Mouse (Mus musculus): ENCODE results near the gene Cnnm1. TPM values are rescaled to one million over a fixed set of nuclear protein-coding genes. Genes with fewer than 3 reads are reported as not detected.

Gene Cnnm1
- total RNA-seq, 1 experiment, result 2.6 TPM

DNA sequence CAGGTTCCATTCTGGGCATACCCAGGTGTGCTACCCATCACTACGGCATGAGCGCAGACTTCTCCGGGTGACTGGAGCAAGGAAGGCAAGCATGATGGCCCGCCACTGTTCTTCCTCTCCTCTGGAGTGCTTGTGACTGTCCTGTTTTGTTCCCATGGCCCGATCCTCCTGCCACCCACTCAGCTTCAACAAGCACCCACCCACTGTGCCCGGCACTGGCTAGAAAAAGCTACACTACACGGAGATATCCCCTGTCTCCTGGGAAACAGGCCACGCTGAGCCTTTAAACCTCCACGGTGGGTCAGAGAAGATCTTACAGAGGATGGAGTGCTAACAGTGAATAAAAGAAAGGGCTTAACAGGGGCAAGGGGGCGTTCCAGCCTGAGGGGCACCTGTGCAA, 79.0 kb downstream of the Cnnm1 start:
- peaks cover 34% of the 10 kb centered on the region for H3K36me3 ChIP-seq (ENCODE audit: control insufficient read depth, insufficient read depth, low read length, poor library complexity, severe bottlenecking)
- H3K4me1 ChIP-seq (ENCODE audit: control insufficient read depth in 2 of 2, insufficient read depth in 2 of 2, low read length in 2 of 2, poor library complexity in 1 of 2), result peaks cover 18 to 22% of the 10 kb centered on the region in 2 experiments
- H3K4me3 ChIP-seq (ENCODE audit: insufficient read depth in 1 of 2, low read depth in 1 of 2, low read length in 2 of 2, poor library complexity in 1 of 2, severe bottlenecking in 1 of 2), result no peak overlapping the region
- no peak for DNase-seq (ENCODE audit: low read depth, low spot score)
- H3K9ac ChIP-seq (ENCODE audit: insufficient read depth, low read depth, low read length, poor library complexity, severe bottlenecking), result no peak overlapping the region
- H3K9me3 ChIP-seq (ENCODE audit: control insufficient read depth, insufficient read depth, low read depth, low read length), result no peaks in the 10 kb centered on the region
- H3K27ac ChIP-seq (ENCODE audit: insufficient read depth, low read depth, low read length, poor library complexity, severe bottlenecking), result no peak overlapping the region
- no peak for TF ChIP-seq MAFK (IDR thresholded peaks at IDR 0.05; ENCODE audit: insufficient read depth, low read depth, low read length)
- no peak for TF ChIP-seq CHD2 (IDR thresholded peaks at IDR 0.05; ENCODE audit: low read depth, low read length)
- no peak for TF ChIP-seq HCFC1 (IDR thresholded peaks at IDR 0.05; ENCODE audit: borderline replicate concordance, insufficient read depth, low read length)
- TF ChIP-seq ZC3H11A (IDR thresholded peaks at IDR 0.05; ENCODE audit: borderline replicate concordance, low read depth, low read length), result no peak
- TF ChIP-seq ZNF384 (IDR thresholded peaks at IDR 0.05; ENCODE audit: low read depth, low read length), result no peak
- in situ Hi-C loops (cut with MboI; ENCODE audit: low sequenced_read_pairs in 2 of 2, unreplicated experiment in 2 of 2), result no loop called here

DNA sequence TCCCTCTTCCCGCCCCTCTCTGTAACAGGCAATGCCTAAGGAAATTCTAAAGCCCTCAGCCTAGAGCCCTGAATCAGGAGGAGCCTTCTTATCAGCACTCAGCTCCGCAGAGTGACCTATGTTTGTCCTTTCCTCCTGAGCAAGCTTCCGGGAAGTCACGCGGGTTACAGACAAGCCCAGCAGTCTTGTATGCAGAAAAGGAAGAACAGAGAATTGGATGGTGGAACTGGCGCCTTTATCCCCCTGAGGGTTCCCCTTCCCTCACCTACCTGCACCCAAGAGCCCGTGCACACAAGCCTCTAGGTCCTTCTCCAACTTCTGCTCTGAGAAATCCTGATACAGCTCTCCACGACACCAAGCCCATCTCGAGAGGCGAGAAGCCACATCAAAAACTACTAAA, 80.2 kb downstream of the Cnnm1 start:
- in situ Hi-C loops (cut with MboI; ENCODE audit: low sequenced_read_pairs in 2 of 2, unreplicated experiment in 2 of 2), result no loop called here
- Histone ChIP-seq H3K27ac (ENCODE audit: insufficient read depth, low read depth, low read length, poor library complexity, severe bottlenecking) (peak overlapping the region; percentile 52; the same call in 1 of the 2 replicates), H3K9me3 (ENCODE audit: control insufficient read depth, insufficient read depth, low read depth, low read length) (no peaks in the 10 kb centered on the region), H3K4me3 (ENCODE audit: insufficient read depth in 1 of 2, low read depth in 1 of 2, low read length in 2 of 2, poor library complexity in 1 of 2, severe bottlenecking in 1 of 2) (peak overlapping the region; percentile 43 to 56), H3K9ac (ENCODE audit: insufficient read depth, low read depth, low read length, poor library complexity, severe bottlenecking) (peak overlapping the region; percentile 29; the same call in 1 of the 2 replicates), H3K36me3 (ENCODE audit: control insufficient read depth, insufficient read depth, low read length, poor library complexity, severe bottlenecking) (peaks cover 27% of the 10 kb centered on the region), H3K4me1 (ENCODE audit: control insufficient read depth in 2 of 2, insufficient read depth in 2 of 2, low read length in 2 of 2, poor library complexity in 1 of 2) (peaks cover 22% of the 10 kb centered on the region in 2 experiments)
- DNase-seq (ENCODE audit: low read depth, low spot score), result peak; percentile 65
- TF ChIP-seq ZNF384 (IDR thresholded peaks at IDR 0.05; ENCODE audit: low read depth, low read length) (no peak), ZC3H11A (IDR thresholded peaks at IDR 0.05; ENCODE audit: borderline replicate concordance, low read depth, low read length) (no peak), HCFC1 (IDR thresholded peaks at IDR 0.05; ENCODE audit: borderline replicate concordance, insufficient read depth, low read length) (no peak), CHD2 (IDR thresholded peaks at IDR 0.05; ENCODE audit: low read depth, low read length) (no peak), MAFK (IDR thresholded peaks at IDR 0.05; ENCODE audit: insufficient read depth, low read depth, low read length) (no peak)

DNA sequence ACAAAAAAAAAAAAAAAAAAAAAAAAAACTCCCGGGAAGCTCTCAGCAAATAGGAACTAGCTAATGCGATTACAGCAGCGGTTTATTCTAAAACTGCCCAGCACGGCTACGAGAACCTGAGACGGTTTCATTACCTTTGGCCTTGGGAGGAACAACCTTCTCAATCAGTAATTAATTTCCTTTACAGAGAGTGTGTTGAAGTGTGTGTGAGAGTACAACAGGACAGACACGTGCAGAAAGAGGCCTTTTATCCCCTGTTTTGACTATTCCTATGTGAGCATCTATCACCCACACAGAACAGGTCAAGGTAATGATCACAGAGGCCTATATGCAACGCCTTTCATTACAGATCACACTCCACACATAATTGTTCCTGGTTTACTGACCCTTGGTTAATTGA, 81.1 kb downstream of the Cnnm1 start:
- in situ Hi-C loops (cut with MboI; ENCODE audit: low sequenced_read_pairs in 2 of 2, unreplicated experiment in 2 of 2), result no loop called here
- Histone ChIP-seq H3K9me3 (ENCODE audit: control insufficient read depth, insufficient read depth, low read depth, low read length) (no peaks in the 10 kb centered on the region), H3K4me3 (ENCODE audit: insufficient read depth in 1 of 2, low read depth in 1 of 2, low read length in 2 of 2, poor library complexity in 1 of 2, severe bottlenecking in 1 of 2) (peak overlapping the region; percentile 43 to 56; a peak in 3 of 4 replicates), H3K27ac (ENCODE audit: insufficient read depth, low read depth, low read length, poor library complexity, severe bottlenecking) (no peak overlapping the region), H3K4me1 (ENCODE audit: control insufficient read depth in 2 of 2, insufficient read depth in 2 of 2, low read length in 2 of 2, poor library complexity in 1 of 2) (peaks cover 19 to 22% of the 10 kb centered on the region in 2 experiments), H3K36me3 (ENCODE audit: control insufficient read depth, insufficient read depth, low read length, poor library complexity, severe bottlenecking) (peaks cover 23% of the 10 kb centered on the region), H3K9ac (ENCODE audit: insufficient read depth, low read depth, low read length, poor library complexity, severe bottlenecking) (no peak overlapping the region; the same call in 1 of the 2 replicates)
- TF ChIP-seq ZNF384 (IDR thresholded peaks at IDR 0.05; ENCODE audit: low read depth, low read length), result 0 out of 2 replicates have a peak, but pooled peaks have one; percentile 28
- no peak for TF ChIP-seq HCFC1 (IDR thresholded peaks at IDR 0.05; ENCODE audit: borderline replicate concordance, insufficient read depth, low read length)
- no peak for TF ChIP-seq CHD2 (IDR thresholded peaks at IDR 0.05; ENCODE audit: low read depth, low read length)
- DNase-seq (ENCODE audit: low read depth, low spot score), result no peak

DNA sequence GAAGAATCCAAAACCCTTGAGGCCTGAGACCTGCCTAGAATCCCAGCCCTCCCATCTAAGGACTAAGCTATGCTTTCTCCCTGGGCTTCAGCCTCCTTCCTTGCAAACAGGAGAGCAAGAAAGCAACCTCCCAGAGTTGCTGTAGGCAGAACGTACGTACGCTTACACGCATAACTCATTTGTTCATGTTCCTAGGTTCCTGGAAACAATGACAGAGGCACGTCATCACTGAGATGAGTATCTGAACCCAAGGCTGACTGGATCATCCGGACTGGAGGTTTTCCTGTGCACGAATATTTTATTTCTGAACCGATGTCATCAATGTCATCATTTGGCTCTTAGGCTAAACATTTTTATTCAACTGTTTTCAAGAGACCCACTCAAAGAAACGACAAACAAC, 81.8 kb downstream of the Cnnm1 start:
- Histone ChIP-seq H3K4me1 (ENCODE audit: control insufficient read depth in 2 of 2, insufficient read depth in 2 of 2, low read length in 2 of 2, poor library complexity in 1 of 2) (peaks cover 17 to 19% of the 10 kb centered on the region in 2 experiments), H3K27ac (ENCODE audit: insufficient read depth, low read depth, low read length, poor library complexity, severe bottlenecking) (no peak overlapping the region), H3K4me3 (ENCODE audit: insufficient read depth in 1 of 2, low read depth in 1 of 2, low read length in 2 of 2, poor library complexity in 1 of 2, severe bottlenecking in 1 of 2) (peak overlapping the region; percentile 29 to 56; a peak in 3 of 4 replicates), H3K9me3 (ENCODE audit: control insufficient read depth, insufficient read depth, low read depth, low read length) (no peaks in the 10 kb centered on the region), H3K9ac (ENCODE audit: insufficient read depth, low read depth, low read length, poor library complexity, severe bottlenecking) (no peak overlapping the region), H3K36me3 (ENCODE audit: control insufficient read depth, insufficient read depth, low read length, poor library complexity, severe bottlenecking) (peaks cover 23% of the 10 kb centered on the region)
- TF ChIP-seq ZNF384 (IDR thresholded peaks at IDR 0.05; ENCODE audit: low read depth, low read length) (no peak), ZC3H11A (IDR thresholded peaks at IDR 0.05; ENCODE audit: borderline replicate concordance, low read depth, low read length) (no peak), CHD2 (IDR thresholded peaks at IDR 0.05; ENCODE audit: low read depth, low read length) (no peak), HCFC1 (IDR thresholded peaks at IDR 0.05; ENCODE audit: borderline replicate concordance, insufficient read depth, low read length) (no peak), MAFK (IDR thresholded peaks at IDR 0.05; ENCODE audit: insufficient read depth, low read depth, low read length) (no peak)
- in situ Hi-C loops (cut with MboI; ENCODE audit: low sequenced_read_pairs in 2 of 2, unreplicated experiment in 2 of 2), result no loop called here
- no peak for DNase-seq (ENCODE audit: low read depth, low spot score)

DNA sequence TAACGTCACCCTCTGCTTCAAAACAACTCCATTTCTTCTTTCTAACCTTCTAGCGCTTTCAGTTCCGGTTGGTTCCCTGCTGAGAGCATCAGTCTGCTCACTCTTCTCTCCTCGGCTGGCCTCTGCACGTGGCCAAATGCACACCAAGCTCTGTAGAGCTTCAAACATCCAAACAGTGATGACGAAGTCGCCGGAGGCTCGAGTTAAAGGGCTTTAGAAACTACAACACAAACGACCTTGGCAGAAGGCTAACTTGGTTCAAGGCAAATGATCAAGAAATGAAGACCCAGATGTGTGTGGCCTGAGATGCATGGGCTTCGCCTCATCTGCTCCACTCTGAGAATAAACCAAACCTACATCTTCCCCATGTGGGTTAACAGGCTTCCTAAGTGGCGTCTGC, 83.3 kb downstream of the Cnnm1 start:
- Histone ChIP-seq H3K4me1 (ENCODE audit: control insufficient read depth in 2 of 2, insufficient read depth in 2 of 2, low read length in 2 of 2, poor library complexity in 1 of 2) (peaks cover 13 to 20% of the 10 kb centered on the region in 2 experiments), H3K36me3 (ENCODE audit: control insufficient read depth, insufficient read depth, low read length, poor library complexity, severe bottlenecking) (peaks cover 16% of the 10 kb centered on the region), H3K9me3 (ENCODE audit: control insufficient read depth, insufficient read depth, low read depth, low read length) (no peaks in the 10 kb centered on the region), H3K4me3 (ENCODE audit: insufficient read depth in 1 of 2, low read depth in 1 of 2, low read length in 2 of 2, poor library complexity in 1 of 2, severe bottlenecking in 1 of 2) (peak overlapping the region; percentile 77 to 93), H3K27ac (ENCODE audit: insufficient read depth, low read depth, low read length, poor library complexity, severe bottlenecking) (peak overlapping the region; percentile 75; the same call in 1 of the 2 replicates), H3K9ac (ENCODE audit: insufficient read depth, low read depth, low read length, poor library complexity, severe bottlenecking) (peak overlapping the region; percentile 82)
- in situ Hi-C loops (cut with MboI; ENCODE audit: low sequenced_read_pairs in 2 of 2, unreplicated experiment in 2 of 2), result no loop called here
- TF ChIP-seq ZNF384 (IDR thresholded peaks at IDR 0.05; ENCODE audit: low read depth, low read length) (no peak), MAFK (IDR thresholded peaks at IDR 0.05; ENCODE audit: insufficient read depth, low read depth, low read length) (no peak), ZC3H11A (IDR thresholded peaks at IDR 0.05; ENCODE audit: borderline replicate concordance, low read depth, low read length) (no peak), HCFC1 (IDR thresholded peaks at IDR 0.05; ENCODE audit: borderline replicate concordance, insufficient read depth, low read length) (no peak), CHD2 (IDR thresholded peaks at IDR 0.05; ENCODE audit: low read depth, low read length) (no peak)
- no peak for DNase-seq (ENCODE audit: low read depth, low spot score)

Data from ES-E14 (cell line).